Mouse (Mus musculus) cerebellum, adult 9-11 months (tissue): ENCODE results near the gene Psmd7.

Source experiments
- DNase-seq: peaks from one replicate; pipeline ENCODE4 v3.0.0; 2022

Psmd7 gene

DNA sequence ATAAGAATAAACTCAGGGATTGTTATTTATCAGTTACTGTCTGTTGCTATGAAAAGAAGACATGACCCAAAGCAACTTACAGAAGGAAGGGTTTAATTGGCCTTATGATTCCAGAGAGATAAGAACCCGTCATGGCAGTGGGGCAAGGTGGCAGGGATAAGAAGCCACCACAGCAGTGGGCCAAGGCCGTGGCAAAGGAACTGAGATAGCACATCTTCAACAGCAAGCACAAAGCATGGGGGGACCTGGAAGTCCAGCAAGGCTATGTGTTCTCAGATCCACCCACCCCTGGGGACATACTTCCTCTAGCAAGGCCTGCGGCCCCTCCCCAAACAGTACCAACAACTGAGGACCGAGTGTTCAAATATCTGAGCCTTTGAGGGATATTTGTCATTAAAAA is 10.6 kb downstream of the Psmd7 start:
- DNase-seq: no peak

DNA sequence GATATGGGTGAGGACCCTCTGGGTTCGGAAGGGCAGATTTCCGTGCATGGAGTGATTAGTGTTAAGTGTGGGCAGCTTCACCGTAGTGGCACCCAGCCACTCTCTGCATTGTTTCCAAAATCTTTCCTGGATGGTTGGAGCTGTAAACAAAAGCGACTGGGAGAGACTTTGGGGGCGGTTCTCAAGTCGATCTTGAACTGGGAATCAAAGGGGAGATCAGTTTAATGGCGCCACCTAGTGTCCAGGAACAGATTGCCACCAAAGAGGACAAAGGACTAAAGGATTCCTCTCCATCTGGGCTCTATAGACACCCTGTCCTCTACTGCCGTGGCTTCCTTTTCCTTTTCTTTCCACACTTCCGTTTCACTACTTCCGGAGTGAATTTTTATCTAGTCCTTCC is 11.6 kb downstream of the Psmd7 start:
- DNase-seq: peak; percentile 62

DNA sequence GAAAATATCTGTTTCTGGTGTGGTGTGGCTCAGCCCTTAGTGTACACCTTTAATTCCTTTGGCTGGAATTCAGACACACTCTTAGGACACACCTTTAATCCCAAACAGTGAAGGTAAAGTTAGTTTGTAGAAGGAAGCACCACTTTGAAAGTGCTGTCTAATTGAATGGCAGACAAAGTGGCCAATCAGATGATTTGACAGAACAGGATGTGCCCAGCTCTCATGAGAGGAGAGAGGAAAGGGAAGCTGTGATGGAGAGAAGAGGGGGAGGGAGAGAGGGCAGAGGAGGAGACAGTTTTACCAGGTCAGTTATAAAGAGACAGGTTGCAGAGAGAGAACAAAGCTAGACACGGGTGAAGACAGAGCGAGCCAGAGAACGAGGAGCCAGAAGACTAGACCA is 13.5 kb downstream of the Psmd7 start:
- no peak for DNase-seq

DNA sequence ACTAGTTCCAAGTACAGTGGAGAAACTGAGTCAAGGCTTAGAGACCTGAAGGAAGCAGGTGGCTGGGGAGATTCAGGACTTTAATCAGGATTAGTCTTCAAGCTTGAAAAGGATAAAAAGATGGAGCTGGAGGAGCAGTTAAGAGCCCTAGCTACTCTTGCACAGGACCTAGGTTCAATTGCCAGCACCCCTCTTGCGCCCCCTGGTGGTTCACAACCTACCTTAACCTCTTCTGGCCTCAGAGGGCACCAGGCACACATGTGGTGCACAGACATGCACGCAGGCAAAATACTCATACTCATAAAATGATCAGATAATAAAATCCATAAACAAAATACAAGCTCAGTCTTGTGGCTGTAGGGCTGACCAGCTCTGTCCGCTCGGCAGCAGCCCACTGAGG is 15.8 kb downstream of the Psmd7 start:
- DNase-seq: no peak

DNA sequence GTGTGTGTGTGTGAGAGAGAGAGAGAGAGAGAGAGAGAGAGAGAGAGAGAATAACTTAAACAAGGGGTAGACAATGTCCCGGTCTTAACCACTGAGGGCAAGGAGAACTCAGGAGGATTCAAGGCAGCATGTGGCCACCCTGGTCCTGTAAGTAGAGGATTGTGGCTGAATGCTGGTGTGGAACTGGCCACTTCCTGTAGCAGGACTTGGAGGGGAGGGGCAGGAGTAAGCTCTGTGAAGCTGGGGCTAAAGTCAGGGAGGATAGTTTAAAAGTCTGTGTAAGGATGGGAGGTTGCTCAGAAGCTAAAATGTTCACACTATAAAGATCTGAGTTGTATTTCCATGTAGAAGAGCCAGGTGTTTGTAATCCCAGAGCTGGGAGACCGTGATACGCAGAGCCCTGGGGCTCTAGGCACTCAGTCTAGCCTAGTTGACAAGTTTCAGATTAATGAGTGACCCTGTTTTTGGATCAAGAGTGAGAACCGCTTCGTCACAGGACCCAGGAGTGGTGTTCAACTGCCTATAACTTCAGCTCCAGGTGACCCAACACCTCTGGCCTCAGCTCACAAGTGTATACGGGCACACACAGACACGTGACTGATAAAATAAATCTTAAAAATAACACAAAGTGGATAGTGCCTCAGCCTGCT is 16.7 kb downstream of the Psmd7 start:
- no peak for DNase-seq

DNA sequence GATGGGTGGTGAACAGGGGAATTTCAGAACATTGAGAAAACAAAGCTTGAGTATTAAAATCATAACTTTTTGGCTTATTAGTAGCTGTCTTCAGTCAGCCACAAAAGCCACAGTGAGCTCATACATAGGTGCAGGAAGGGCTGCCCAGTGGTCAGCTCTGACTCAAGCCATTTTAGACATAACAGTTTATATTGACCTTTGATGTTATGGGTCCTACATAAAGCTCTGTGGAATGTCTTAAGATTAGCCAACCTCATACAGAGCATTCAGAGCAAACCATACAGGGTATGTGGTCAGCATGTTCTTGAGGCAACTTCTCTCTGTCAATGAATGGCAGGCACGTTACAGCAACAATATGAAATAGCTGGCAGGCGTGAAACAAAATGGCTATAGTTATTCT is 17.2 kb downstream of the Psmd7 start:
- no peak for DNase-seq

DNA sequence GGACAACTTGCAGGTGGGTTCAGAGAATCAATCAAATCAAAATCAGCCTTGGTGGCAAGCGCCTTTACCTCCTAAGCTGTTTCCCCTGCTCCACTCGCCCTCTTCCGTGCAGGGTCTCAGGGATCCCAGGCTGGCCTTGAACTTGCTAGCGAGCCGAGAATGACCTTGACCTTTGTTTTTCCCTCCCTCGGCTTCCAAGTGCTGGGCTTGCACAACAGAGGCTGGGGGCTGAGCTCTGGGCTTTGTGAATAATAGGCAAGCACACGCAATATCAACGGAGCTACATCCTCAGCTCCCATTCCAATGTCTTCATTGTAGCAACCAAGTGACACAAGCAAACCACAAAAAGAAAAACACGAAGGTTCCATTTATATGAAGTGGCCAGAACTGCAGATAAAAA is 26.1 kb downstream of the Psmd7 start:
- no peak for DNase-seq

DNA sequence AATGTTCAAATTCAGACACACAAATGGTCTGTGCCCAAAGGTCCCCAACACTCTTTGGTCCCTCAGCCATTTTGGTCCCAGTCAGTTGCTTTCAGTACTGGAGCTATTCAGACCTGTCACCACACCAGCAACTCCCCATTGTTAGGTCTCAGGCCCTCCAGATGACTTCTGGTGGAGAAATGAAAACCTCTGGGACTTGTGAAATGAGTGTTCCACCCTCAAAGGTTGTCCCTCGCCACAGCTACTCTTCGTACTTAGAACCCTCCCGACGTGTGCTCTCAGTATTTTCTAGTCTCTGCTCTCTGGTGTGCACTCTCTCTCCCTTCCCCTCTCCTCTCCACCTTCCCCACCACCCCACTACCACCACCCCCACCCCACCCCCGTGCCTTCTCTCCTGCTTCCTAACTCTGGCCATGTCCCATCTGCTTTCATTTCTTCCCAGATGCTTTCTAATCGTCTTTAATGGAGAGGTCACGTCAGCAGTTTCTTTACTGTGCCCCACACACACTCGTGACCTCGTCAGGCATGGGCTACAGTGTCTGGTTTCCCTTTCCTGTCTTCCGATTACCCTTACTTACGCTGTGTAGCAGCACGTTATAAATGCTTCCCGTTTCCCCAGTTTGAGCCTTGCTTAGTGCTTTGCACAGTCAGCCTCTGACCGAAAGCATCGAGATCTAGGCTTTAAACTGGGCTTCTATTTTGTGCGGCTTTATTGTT is 27.3 kb downstream of the Psmd7 start:
- no peak for DNase-seq

DNA sequence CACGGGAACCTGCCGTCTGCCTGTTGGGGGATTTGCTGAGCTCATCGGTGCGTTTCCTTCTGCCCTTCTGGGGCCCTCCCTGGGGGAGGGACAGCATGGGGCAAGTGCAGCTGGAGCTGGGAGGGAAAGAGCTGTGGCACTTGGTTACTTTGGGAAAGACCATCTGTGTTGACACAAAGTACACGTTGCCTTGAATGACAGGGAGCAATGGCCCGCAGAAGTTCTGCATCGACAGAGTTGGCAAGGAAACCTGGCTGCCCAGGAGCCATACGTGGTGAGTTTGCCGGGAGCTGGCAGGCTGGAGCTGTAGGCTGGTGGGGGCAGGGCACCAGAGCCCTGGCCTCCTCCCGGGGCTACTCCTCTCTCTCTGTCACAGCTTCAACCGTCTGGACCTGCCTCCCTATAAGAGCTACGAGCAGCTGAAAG is 31.7 kb downstream of the Psmd7 start:
- DNase-seq: no peak

DNA sequence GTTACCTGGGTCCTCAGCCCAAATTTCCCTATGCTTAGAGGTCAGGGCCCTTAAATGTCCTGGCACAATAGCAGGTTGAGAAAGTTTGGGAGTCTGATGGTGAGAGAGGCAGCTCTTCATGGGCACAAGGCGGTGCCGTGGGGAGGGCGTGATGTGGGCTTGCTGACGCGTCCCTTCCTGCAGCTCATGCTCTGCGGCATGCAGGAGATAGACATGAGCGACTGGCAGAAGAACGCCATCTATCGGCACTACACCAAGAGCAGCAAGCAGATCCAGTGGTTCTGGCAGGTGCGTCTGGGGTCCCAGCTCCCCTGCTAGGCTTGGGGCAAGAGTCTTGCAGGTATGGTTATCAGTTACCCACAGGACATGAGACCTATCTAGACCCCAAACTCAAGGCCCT is 33.0 kb downstream of the Psmd7 start:
- DNase-seq: no peak

DNA sequence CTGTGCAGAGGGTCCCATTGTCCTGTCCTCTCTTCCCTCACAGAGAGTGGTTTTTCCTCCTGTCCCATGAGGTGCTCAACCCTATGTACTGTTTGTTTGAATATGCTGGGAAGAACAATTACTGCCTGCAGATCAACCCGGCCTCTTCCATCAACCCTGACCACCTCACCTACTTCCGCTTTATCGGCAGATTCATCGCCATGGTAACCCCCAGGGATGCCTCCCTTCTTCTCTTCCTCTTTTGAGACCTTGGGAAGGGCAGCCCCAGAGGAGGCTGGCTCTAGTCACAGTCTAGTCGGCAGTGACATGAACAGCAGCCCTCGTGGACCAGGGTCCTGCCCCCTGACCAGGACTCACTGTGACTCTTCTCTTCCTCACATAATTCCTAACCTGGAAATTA is 36.0 kb downstream of the Psmd7 start:
- no peak for DNase-seq

DNA sequence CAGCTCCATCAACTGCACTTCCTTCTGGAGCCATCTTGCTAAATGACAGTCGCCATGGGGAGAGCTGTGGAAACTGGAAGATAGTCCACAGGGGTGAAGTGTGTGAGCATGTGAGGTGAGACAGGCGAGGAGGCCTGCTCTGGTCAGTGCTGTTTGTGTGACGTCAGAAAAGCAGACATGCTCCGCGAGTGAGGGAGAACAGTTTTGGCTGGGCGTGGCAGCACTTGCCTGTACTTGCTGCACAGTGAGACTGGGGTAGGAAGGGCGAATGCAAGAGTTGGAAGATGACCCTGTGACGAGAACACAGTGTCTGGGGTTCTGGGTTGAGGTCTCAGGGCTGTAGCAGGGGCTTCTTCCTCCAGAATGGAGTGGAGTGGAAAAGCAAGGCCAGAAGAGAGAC is 41.4 kb downstream of the Psmd7 start:
- DNase-seq: no peak

DNA sequence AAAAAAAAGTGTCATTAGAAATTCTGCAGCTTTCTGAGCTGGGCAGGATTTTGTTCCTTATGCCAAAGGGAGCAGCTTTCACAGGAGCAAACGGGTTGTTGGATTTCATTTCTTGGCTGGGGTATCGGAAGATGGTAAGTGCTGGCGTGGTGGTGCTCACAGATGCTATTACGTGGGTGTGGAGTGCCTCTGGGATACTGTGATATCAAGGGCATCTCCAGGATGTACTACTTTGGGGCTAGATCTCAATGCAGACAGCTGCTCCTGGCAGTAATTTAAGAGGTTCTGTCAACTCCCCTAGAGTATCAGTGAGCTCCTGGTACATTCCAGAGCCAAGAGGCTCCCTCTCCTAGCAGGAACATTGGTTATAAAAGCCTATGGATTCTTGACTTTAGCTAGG is 42.1 kb downstream of the Psmd7 start:
- no peak for DNase-seq

DNA sequence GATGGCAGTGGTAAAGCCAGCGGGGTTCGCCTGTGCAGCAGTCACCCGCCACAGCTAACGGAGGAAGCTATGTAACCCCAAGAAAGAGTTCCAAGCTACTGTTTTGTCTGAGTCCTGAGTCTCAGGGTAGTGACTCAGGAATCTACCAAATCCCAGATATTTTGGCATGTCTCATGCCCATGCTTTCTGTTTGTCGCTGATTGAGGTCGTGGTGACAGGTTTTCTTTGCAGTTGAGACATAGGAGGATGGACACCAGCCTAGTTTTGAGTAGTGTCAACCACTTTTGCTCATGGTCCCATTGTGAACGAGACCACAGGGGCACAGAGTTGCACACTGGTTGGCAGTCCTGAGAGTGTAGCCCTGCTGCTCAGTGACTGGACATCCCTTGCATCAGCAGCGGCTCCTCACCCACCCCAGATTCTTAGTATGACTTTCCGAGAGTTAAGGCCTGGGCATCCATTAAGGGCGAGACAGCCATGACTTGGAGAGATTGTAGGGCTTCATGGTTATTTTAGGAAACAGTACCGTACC is 42.6 kb downstream of the Psmd7 start:
- no peak for DNase-seq

DNA sequence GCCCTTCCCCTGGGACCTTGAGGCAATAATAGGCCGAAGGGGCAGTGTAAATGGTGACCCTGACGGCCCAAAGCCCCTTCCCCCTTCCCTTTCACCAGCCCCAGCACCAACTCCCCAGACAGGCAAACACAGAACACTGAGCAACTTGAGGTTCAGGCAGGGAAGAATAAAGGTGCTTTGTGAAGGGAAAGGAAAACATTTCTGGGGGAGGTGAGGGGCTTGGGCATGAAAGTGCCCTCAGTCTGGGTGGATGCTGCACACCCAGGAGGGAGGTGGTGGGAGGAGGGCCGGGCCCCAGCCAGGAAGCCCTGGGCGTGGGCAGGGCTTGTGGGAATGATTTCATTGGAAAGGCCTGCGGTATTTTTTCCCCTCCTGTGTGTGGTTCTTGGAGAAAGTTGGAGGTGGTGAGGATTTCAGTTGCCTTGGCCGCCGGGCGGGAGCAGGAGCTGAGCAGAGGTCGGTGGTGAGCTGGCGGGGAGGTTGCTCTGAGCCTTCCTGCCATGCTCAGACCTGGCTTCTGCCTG is 43.6 kb downstream of the Psmd7 start:
- no peak for DNase-seq

DNA sequence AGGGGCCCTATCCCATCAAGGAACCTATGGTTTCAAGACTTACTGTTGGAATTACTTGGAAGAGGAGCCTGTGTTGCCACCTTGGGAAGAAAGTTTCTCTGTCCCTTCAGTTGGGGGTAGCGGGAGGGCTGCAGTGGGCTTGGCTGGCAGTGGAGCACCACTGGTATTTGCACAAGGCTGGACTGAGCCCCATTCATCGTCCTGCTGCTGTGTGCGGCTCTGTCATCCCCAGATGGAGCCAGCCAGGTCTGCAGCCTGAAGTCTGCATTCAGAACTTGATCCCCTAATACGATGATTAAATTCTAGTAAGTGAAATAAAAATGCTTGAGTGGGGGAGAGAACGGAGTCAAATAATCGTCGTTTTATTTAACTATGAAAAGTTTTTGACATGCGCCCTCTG is 44.1 kb downstream of the Psmd7 start:
- DNase-seq: no peak

DNA sequence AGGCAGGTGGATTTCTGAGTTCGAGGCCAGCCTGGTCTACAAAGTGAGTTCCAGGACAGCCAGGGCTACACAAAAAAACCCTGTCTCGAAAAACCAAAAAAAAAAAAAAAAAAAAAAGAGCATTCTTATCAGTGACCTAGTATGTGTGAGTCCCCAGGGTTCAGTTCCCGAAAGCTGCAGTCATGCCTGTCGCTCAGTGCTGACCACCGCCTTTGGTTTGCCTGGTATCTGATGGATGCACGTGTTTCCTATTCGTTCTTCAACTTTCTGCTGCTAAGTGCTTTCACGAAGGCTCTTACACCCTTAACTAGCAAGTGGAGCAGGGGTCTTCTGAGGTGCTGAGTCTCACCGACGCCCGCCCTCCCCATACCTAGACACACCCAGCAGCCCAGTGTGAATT is 44.5 kb downstream of the Psmd7 start:
- DNase-seq: no peak

DNA sequence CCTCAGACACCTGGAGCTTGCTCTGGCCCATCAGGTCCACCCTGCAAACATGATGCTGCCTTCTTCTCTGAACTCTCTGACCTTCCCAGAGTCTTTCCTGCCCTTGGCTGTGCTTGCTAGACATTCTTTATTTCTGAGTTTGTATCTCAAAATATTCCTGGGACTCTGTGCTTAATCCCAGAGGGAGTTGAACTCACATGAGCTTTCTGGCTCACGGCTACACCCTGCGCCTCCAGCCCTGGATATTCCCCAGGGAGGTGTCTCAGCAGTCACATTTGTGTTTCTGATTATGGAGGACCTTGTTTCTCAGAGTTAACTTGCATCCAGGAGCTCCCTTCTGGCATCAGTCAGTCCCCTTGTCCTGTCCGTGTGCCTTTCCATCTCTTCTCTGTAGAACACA is 46.1 kb downstream of the Psmd7 start:
- DNase-seq: no peak

DNA sequence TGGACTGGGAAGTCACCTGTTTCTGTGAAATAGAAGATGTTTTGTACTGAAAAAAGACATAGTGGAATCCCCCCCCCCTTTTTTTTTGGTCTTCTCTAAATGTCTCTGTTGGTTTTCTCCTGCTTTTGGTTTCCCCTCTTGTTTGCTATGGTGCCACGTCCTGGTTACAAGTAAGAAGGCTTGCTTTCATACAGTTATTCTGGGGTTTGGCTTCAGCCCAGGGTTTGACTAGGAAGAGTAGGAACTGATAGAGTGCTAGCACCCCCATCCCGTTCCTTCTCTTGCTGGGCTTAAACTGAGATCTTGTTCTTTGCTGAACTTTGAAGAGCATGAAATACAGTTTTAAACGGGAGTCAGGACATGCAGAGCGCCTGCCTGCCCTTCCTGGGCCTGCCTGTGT is 46.9 kb downstream of the Psmd7 start:
- no peak for DNase-seq

DNA sequence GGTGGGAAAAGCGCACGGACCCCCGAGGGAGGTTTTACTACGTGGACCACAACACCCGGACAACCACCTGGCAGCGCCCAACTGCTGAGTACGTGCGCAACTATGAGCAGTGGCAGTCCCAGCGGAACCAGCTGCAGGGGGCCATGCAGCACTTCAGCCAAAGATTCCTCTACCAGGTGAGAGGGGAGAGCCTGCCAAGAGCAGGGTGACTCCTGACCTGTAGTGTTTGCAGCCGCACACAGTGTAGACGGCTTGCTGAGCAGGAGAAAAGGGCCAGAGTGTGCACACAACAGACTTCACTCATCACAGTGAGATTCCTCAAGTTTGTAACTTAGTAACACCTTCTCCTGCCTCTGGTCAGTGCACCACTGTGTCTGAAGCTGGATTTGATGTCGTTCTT is 47.6 kb downstream of the Psmd7 start:
- DNase-seq: no peak

DNA sequence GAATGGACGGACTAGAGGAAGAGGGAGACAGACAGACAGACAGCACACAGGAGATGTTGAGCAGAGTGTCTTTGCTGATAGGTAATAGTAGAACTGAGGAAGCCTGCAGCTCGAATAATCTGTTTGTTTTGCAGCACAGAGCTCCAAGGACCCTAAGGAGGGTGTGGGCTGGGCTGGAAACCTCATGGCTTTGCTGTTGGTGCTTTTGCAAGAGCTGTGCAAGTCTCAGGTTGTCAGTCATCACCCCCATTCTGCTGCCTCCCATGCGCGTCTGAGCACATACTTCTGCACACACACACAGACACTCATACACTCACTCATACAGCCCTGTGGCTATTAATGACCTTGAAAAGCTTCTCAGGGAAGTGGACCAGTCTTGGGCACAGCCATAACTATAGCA is 50.8 kb downstream of the Psmd7 start:
- DNase-seq: no peak
